9 mouse cellular contexts compared by ENCODE assay signal in the genomic region with DNA sequence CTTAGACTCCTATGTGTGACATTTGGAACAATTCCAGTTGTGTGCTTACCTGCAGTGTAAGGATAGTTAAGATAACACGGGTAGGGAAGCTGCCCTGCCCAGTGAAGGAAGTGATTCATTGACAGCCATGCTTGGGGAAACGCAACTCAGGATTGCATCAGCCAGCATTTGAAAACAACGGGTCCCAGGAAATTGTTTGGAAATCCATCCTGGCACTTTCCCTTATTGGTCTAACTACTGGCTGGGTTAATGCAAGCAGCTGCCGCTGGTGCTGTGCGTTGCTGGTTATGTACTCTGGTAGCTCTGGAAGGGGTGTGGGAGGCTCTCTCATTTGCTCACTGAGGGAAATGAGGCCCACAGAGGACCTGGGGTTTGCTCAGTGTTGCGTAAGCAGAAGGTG. TPM values are rescaled to one million over a fixed set of nuclear protein-coding genes. Genes with fewer than 3 reads are reported as not detected.
DNase-seq lines count a peak whose midpoint lies in the region; ATAC-seq and TF ChIP-seq lines count a peak whose summit lies in the region.
"Had no signal": no experiment of that assay in that cellular context is flagged by ENCODE, and none has a peak within 500 bp of the region (broad histone marks: within the 10 kb centered on the region; RNA-seq: fewer than 3 reads in every experiment).

No protein-coding gene starts in this region.

- peaks cover 11% of the 10 kb centered on the region; the same call in 1 of the 2 replicates for H3K4me1 ChIP-seq in intestine, postnatal 0 days (replicated peaks; ENCODE audit: control insufficient read depth, insufficient read depth, low read length)
- H3K4me1 ChIP-seq in lung, postnatal 0 days (ENCODE audit: insufficient read depth, low read depth, low read length): peaks cover 19% of the 10 kb centered on the region
- no peaks in the 10 kb centered on the region for H3K4me1 ChIP-seq in hindbrain, embryonic 13.5 days (replicated peaks)

- peak overlapping the region; percentile 29; the same call in 1 of the 2 replicates for H3K27ac ChIP-seq in intestine, postnatal 0 days (ENCODE audit: low read depth, low read length)
- H3K27ac ChIP-seq in lung, postnatal 0 days (ENCODE audit: low read length): peak overlapping the region; percentile 58; the same call in 1 of the 2 replicates
- no peak overlapping the region for H3K27ac ChIP-seq in hindbrain, embryonic 13.5 days

- 21% methylated on average over 6 of the region's 6 CpGs for WGBS in intestine, postnatal 0 days
- WGBS in lung, postnatal 0 days: 21% methylated on average over 6 of the region's 6 CpGs
- WGBS in hindbrain, embryonic 13.5 days: 84% methylated on average over 6 of the region's 6 CpGs

- no peak for TF ChIP-seq CTCF in intestine, postnatal 0 days (IDR thresholded peaks at IDR 0.05; ENCODE audit: low read depth)
- TF ChIP-seq CTCF in lung, postnatal 0 days (IDR thresholded peaks at IDR 0.05): no peak

- H3K4me2 ChIP-seq in intestine, postnatal 0 days (replicated peaks; ENCODE audit: low read depth): peak overlapping the region; percentile 43
- H3K4me2 ChIP-seq in lung, postnatal 0 days (replicated peaks; ENCODE audit: low read depth, low read length): no peak overlapping the region
- no peak overlapping the region for H3K4me2 ChIP-seq in hindbrain, embryonic 13.5 days

- no peaks in the 10 kb centered on the region for H3K27me3 ChIP-seq in intestine, postnatal 0 days (replicated peaks; ENCODE audit: control insufficient read depth, insufficient read depth, low read length)
- no peaks in the 10 kb centered on the region for H3K27me3 ChIP-seq in lung, postnatal 0 days (replicated peaks; ENCODE audit: insufficient read depth, low read length)
- no peaks in the 10 kb centered on the region for H3K27me3 ChIP-seq in hindbrain, embryonic 13.5 days

- H3K9me3 ChIP-seq in intestine, postnatal 0 days (ENCODE audit: control insufficient read depth): no peaks in the 10 kb centered on the region
- H3K9me3 ChIP-seq in lung, postnatal 0 days (ENCODE audit: low read length): no peaks in the 10 kb centered on the region
- H3K9me3 ChIP-seq in hindbrain, embryonic 13.5 days: no peaks in the 10 kb centered on the region

- peak; percentile 36 for DNase-seq in urinary bladder, postnatal 14 days (ENCODE audit: low spot score)
- DNase-seq in urinary bladder, postnatal 4 days (ENCODE audit: low spot score in 2 of 2): no peak
- DNase-seq in lung, postnatal 0 days (ENCODE audit: low spot score): peak; percentile 92
- no peak for DNase-seq in thymus, adult 18-20 months
- DNase-seq in layer of hippocampus, postnatal 36 days: no peak
- no peak for DNase-seq in cerebellum, postnatal 4 days (ENCODE audit: low spot score in 2 of 2)
- DNase-seq: layer of hippocampus, adult 9-11 months had no signal

- ATAC-seq in intestine, postnatal 0 days: peak; percentile 90
- peak; percentile 75 for ATAC-seq in lung, postnatal 0 days
- no peak for ATAC-seq in hindbrain, embryonic 13.5 days (ENCODE audit: low FRiP score)

- no peaks in the 10 kb centered on the region for H3K36me3 ChIP-seq in intestine, postnatal 0 days (ENCODE audit: control insufficient read depth, insufficient read depth)
- no peaks in the 10 kb centered on the region for H3K36me3 ChIP-seq in lung, postnatal 0 days (ENCODE audit: insufficient read depth, low read length)
- no peaks in the 10 kb centered on the region for H3K36me3 ChIP-seq in hindbrain, embryonic 13.5 days

- H3K9ac ChIP-seq in intestine, postnatal 0 days (ENCODE audit: low read depth, low read length): no peak overlapping the region
- no peak overlapping the region for H3K9ac ChIP-seq in lung, postnatal 0 days (replicated peaks; ENCODE audit: low read depth)
- no peak overlapping the region for H3K9ac ChIP-seq in hindbrain, embryonic 13.5 days

- no peak overlapping the region for H3K4me3 ChIP-seq in intestine, postnatal 0 days (ENCODE audit: low read depth, low read length)
- H3K4me3 ChIP-seq in lung, postnatal 0 days (ENCODE audit: low read depth, low read length): no peak overlapping the region
- no peak overlapping the region for H3K4me3 ChIP-seq in hindbrain, embryonic 13.5 days

- TF ChIP-seq EP300 in lung, postnatal 0 days (IDR thresholded peaks at IDR 0.05): peak; percentile 89

RNA-seq across cellular contexts. Expression of a gene that starts 43.7 kb away (rescaled TPM):
- polyA plus RNA-seq in intestine, postnatal 0 days (2015; fragmentation: Nextera tagmentation; extraction: Ambion mirVana): 27.9 and 28.5 TPM in 2 replicates
- polyA plus RNA-seq in lung, postnatal 0 days (2015; fragmentation: Nextera tagmentation; extraction: Ambion mirVana): 66.6 and 75.3 TPM in 2 replicates
- polyA plus RNA-seq in hindbrain, embryonic 13.5 days (2015; fragmentation: Nextera tagmentation; extraction: Ambion mirVana): 133 TPM in 2 replicates
- 10 to 100 TPM; 80.4 to 90.3 TPM for total RNA-seq in layer of hippocampus, postnatal 36 days (2021)

Comparison
In these comparisons a context has a peak if more than half of its experiments do, and no peak if none do; other contexts are left out.
1. DNase-seq: peak in urinary bladder, postnatal 14 days (single experiment) and lung, postnatal 0 days (single experiment); none in urinary bladder, postnatal 4 days (0 of 2), thymus, adult 18-20 months (0 of 2), layer of hippocampus, postnatal 36 days (0 of 2) and cerebellum, postnatal 4 days (0 of 2).